Mouse (Mus musculus): ENCODE results near the gene Shc1. TPM values are rescaled to one million over a fixed set of nuclear protein-coding genes. Genes with fewer than 3 reads are reported as not detected.

Shc1 gene
- total RNA-seq (2023): 10 to 100 TPM; 88.3 to 90.4 TPM

DNA sequence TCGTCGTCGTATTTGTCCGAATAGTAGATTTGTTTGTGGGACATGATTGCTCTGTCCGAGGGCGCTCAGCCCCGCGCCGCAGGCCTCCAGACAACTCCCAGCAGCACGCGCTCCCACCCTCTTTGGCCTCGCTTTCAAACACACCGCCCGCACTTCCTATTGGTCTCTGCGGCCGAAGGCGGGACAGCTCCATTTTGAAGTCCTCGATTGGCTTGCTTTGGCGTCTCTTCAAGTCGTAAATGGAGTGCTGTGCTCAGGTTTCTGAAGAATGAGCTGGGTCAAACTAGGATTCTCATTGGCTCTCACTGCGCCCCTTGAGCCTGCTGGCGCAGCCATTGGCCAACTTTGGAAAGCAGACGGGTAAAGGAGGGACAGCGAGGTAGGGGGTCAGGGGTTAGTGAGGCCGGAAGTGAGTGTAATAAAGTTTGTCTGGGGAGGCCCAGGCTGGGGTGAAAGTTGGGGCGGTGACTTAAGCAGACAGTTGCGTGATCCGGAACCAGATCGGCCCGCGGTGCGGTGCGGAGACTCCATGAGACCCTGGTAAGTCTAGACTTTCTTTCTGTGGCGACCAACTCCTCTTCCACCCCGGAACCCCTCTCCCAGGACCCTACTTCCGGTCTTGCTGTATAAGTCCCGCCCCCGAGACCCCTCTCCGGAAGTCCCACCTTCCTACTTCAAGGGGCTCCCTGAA lies at the start of gene Shc1, which contains the start of gene Cks1b:
Gene Shc1 (plus strand): TSS at position 274 of the 691 bp plus-strand sequence.
Gene Cks1b (minus strand): TSS at position 214 of the 691 bp plus-strand sequence.

DNA sequence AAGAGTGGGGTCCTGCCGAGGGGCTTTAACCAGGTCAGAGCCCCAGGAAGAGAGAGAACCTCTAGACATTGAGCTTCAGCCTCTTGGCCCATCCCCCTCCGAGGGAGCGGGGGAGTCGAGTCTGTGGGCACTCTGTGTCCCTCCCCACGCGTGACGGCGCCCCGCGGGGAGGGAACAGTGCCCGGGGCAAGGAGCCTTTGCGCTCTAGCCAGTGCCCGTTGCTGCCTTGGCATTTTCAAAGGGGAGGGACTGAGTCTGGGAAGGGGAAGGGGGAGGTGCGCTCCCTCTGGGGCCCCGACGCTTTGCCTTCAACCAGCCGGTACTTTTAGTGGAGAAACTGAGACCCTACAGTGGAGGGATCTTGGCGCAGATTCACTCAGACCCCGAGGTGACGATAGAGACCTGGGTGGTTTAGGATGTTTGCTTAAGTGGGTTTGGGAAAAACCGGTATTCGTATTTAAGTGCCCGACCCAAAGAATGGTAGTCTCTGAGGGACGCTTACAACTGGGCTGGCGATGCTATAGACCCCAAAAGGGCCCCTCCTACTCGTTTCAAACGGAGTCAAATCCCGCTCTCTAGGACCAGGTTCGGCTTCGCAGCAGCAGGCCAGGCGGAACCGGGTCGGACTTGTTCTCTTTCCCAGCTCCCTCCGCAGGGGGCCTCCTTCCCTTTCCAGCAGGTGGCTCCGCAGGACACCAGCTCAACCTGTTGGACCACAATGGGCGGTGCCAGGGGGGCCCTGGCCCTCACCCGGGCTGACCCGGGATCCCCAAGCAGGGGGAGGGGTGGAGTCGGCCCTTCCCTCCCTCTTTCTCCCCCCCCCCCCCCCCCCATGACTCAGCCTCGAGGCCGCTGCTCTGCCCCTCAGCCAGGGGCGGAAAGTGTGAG lies 24.0 kb upstream of the Shc1 start, which contains the start of gene Zbtb7b:
Gene Zbtb7b (minus strand): TSS at position 771 of the 888 bp plus-strand sequence.

GRCm38 (mm10) chr3:89402693-89403092 lies 15.6 kb upstream of the Shc1 start, which contains the start of gene Lenep:
TSS of gene Lenep (minus strand) at chr3:89402793.

GRCm38 (mm10) chr3:89411490-89412393 lies 6.5 kb upstream of the Shc1 start, which contains the start of gene Flad1:
TSS of gene Flad1 (minus strand) at chr3:89411870.

GRCm38 (mm10) chr3:89430171-89431159 lies 12.2 kb downstream of the Shc1 start, which contains the start of gene Pygo2:
TSS of gene Pygo2 (plus strand) at chr3:89430214.

GRCm38 (mm10) chr3:89436176-89437113 lies 18.2 kb downstream of the Shc1 start, which contains the start of gene Pbxip1:
TSS of gene Pbxip1 (plus strand) at chr3:89436706.

DNA sequence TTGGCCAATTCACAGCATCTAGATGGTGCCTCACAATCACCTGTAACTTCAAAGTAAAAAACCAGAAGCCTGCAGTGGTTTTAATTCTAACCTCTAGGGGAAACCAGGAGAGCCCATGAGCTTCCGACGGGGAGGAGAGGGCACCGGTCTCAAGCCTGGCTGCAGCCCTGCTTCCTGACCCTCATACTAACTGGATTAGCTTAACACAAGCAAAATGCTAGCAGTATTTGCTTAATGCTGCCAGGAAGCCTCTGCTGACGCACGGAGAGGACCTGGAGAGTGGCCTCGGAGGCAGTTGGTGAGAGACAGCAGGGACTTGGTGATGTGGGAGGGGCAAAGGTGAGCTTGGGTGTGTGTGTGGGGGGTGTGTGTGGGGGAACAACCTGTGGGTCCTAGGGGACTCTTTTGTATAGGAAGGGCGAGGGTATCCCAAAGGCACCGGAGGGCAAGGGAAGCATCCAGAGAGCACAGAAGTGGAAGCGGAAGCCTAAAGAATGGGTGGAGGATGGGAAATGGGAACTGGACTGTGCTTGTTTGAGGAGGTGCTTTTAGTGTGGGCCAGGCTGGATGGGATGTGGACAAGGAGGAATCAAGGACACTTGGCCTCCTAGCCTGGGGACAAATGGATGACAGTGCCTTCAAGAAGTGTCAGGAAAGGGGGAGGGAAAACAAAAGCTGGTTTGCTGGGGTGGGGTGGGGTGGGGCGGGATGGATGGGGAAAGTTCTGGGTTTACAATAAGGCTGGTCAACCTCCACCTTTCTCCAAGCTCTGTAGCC lies 36.3 kb downstream of the Shc1 start, which contains the start of gene Pmvk:
Gene Pmvk (plus strand): TSS at position 141 of the 777 bp plus-strand sequence.

Other genes with a start within 250 kb of the Shc1 start
- gene Scamp3, start 241.0 kb upstream of the Shc1 start, total RNA-seq (2023): 100 to 1,000 TPM; 108 to 133 TPM
- 10 to 100 TPM; 22.6 to 25.4 TPM for gene Fam189b, start 235.3 kb upstream of the Shc1 start, total RNA-seq (2023)
- gene Gba, start 215.5 kb upstream of the Shc1 start, total RNA-seq (2023): 10 to 100 TPM; 89.2 to 94.7 TPM
- gene Thbs3, start 203.3 kb upstream of the Shc1 start, total RNA-seq (2023): 1 to 10 TPM; 6.8 to 9.9 TPM
- 100 to 1,000 TPM; 144 to 228 TPM for gene Mtx1, start 191.4 kb upstream of the Shc1 start, total RNA-seq (2023)
- 1 to 10 TPM; 1.1 to 1.3 TPM for gene Muc1, start 189.4 kb upstream of the Shc1 start, total RNA-seq (2023)
- gene Krtcap2, start 172.5 kb upstream of the Shc1 start, total RNA-seq (2023): 100 to 1,000 TPM in 1 of 2 experiments, 10 to 100 TPM in 1; 97.1 to 103 TPM
- gene Trim46, start 172.1 kb upstream of the Shc1 start, total RNA-seq (2023): 1 to 10 TPM; 4.8 to 5.0 TPM
- gene Dpm3, start 159.1 kb upstream of the Shc1 start, total RNA-seq (2023): 10 to 100 TPM; 76.7 to 98.6 TPM
- 100 to 1,000 TPM; 163 to 165 TPM for gene Slc50a1, start 147.9 kb upstream of the Shc1 start, total RNA-seq (2023)
- 1 to 10 TPM; 1.6 to 3.7 TPM for gene Efna1, start 137.3 kb upstream of the Shc1 start, total RNA-seq (2023)
- gene Efna3, start 95.5 kb upstream of the Shc1 start, total RNA-seq (2023): not detected
- gene Efna4, start 80.4 kb upstream of the Shc1 start, total RNA-seq (2023): under 1 TPM in 1 of 2 experiments, not detected in 1; 0.67 TPM
- 1 to 10 TPM; 7.2 to 7.7 TPM for gene Adam15, start 68.4 kb upstream of the Shc1 start, total RNA-seq (2023)
- gene Dcst2, start 56.5 kb upstream of the Shc1 start, total RNA-seq (2023): not detected
- not detected for gene Dcst1, start 53.2 kb upstream of the Shc1 start, total RNA-seq (2023)
- gene Zbtb7b, start 23.7 kb upstream of the Shc1 start, total RNA-seq (2023): 10 to 100 TPM; 55.7 to 72.5 TPM
- gene Lenep, start 15.7 kb upstream of the Shc1 start, total RNA-seq (2023): 1 to 10 TPM in 1 of 2 experiments, not detected in 1; 1.3 TPM
- gene Flad1, start 6.6 kb upstream of the Shc1 start, total RNA-seq (2023): 10 to 100 TPM; 43.0 to 56.7 TPM
- gene Cks1b, start 60 bp upstream of the Shc1 start, total RNA-seq (2023): 1 to 10 TPM; 3.7 to 9.7 TPM
- 10 to 100 TPM; 39.2 to 42.5 TPM for gene Pygo2, start 11.8 kb downstream of the Shc1 start, total RNA-seq (2023)
- gene Pbxip1, start 18.3 kb downstream of the Shc1 start, total RNA-seq (2023): 100 to 1,000 TPM; 134 TPM
- 10 to 100 TPM; 18.2 to 19.4 TPM for gene Pmvk, start 36.1 kb downstream of the Shc1 start, total RNA-seq (2023)
- gene Kcnn3, start 101.7 kb downstream of the Shc1 start, total RNA-seq (2023): under 1 TPM in 1 of 2 experiments, not detected in 1; 0.17 TPM